Mouse (Mus musculus): ENCODE measurements around the gene Rad54l2. TPM values are rescaled to one million over a fixed set of nuclear protein-coding genes. Genes with fewer than 3 reads are reported as not detected.
A peak's percentile ranks its signal among the peaks of the same experiment; 100 is the strongest.

The Rad54l2 gene
- total RNA-seq, 1 experiment from 2014 or later: 21.5 TPM

- no peak for ATAC-seq (replicated peaks; ENCODE audit: low read depth, poor library complexity, severe bottlenecking)
Measured at GRCm38 (mm10) chr9:106681026-106681425, 108.0 kb downstream of the Rad54l2 start.

DNA sequence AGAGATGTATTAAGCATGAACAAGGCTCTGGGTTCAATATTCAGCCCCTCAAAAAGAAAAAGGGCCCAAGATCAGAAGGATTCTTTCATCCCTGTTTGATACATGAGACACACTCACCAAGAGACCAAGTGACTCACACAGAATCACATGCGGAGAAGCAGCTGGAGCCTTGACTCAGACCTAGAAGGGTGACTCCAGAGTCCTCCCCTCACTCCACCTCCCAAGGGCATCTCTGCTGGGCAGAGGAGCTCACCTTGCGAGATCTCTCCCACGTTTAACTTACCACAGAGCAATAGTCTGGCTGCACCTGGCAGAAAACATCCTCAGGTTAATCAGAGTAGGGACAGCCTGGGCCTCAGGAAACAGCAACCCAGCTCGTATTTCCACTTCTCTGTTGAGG lies 110.8 kb downstream of the Rad54l2 start:
- no peak for ATAC-seq (replicated peaks; ENCODE audit: low read depth, poor library complexity, severe bottlenecking)

DNA sequence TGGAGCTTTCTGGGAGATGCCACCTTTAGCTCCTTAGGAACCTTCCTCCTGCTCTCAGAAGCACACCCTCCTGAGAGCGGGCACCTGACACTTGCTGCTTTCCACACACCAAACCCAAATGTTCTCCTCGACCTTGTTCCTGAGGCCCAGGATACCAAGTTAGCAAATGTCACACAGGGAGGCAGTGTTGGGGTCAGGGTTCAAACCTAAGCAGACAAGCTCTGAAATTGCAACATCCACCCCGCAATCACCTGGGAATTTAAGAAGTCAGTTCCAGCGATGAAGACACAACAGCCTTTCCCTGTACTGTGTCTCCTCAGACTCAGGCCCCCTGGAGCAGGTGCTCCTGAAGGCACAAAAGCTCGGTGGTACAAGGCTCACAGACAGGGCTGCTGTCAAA lies 111.3 kb downstream of the Rad54l2 start:
- no peak for ATAC-seq (replicated peaks; ENCODE audit: low read depth, poor library complexity, severe bottlenecking)

DNA sequence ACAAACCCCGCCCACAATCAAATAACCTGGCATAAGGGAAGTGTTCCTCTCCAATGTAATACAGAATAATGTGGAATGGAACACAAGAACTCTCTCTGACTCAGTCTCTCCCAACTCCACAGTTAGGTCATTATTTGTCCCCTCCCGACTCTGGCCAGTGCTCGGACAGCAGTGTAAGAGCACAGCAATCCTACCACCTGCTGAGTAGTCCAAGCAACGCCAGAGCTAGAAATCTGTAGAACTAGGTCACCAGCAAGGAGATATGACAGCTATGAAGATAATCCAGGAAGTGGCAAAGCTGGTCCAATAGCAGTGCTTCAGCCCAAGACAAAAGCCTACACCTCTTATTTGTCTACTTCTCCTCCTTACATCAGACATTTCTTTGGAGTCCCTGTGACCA lies 112.4 kb downstream of the Rad54l2 start:
- no peak for ATAC-seq (replicated peaks; ENCODE audit: low read depth, poor library complexity, severe bottlenecking)

DNA sequence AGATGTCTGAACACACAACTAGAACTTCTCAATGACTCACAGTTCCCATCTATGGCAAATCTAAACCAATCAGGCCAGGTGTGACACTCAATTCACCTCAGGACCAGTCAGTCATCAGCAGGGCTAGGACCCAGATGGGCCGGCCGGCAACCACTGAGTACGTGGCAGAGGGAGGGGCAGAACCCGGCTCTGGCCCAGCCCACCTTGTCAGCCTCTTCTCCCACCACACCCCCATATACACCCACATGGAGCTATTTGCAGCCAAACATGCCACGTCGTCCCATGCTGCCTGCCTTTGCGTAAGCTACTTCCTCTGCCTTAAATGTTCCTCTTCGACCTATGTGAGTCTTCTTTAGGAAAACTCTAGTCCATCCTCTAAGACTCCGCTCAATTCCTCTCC lies 113.0 kb downstream of the Rad54l2 start:
- no peak for ATAC-seq (replicated peaks; ENCODE audit: low read depth, poor library complexity, severe bottlenecking)

- ATAC-seq (replicated peaks; ENCODE audit: low read depth, poor library complexity, severe bottlenecking): peak; percentile 93
Measured at GRCm38 (mm10) chr9:106675480-106675879, 113.5 kb downstream of the Rad54l2 start.

- no peak for ATAC-seq (replicated peaks; ENCODE audit: low read depth, poor library complexity, severe bottlenecking)
Measured at GRCm38 (mm10) chr9:106673860-106674259, 115.1 kb downstream of the Rad54l2 start.

DNA sequence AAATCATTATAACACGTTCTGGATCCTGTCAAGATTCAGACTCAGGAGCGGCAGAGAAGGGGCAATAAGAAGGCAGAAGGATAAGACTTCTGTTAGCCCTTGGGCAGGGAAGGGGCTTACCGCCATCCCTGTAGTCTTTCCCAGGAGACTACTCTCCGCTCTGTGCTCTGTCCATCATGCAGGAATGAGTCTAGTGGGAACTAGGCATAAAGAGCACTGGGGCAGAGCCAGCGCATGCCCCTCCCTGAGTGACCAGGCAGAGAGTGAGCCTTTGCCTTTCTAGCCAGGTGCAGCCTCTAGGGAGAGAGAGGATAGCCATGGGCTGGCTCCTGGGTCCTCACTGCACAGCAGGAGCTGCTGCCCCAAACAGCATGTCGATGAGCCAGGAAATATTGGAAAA lies 124.1 kb downstream of the Rad54l2 start:
- no peak for ATAC-seq (replicated peaks; ENCODE audit: low read depth, poor library complexity, severe bottlenecking)

- no peak for ATAC-seq (replicated peaks; ENCODE audit: low read depth, poor library complexity, severe bottlenecking)
Measured at GRCm38 (mm10) chr9:106664433-106664832, 124.6 kb downstream of the Rad54l2 start.

DNA sequence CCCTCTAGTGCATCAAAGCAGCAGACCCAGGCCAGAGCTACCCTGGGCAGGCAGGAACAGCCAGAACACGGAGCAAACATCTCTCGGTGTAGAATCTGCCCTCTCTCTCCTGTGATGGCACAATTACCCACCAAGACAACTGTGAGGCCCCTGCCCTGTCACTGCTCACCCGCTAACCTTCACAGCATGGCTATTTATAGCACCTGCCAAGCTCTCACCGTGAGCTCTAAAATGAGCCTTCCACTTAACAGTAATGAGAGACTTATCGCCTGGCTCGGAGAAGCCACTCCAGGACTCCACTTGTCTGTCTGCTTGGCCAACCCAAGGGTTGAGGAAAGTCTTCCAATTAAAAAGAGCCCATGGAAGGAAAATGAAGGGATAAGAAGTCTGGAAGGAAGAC lies 125.8 kb downstream of the Rad54l2 start:
- no peak for ATAC-seq (replicated peaks; ENCODE audit: low read depth, poor library complexity, severe bottlenecking)

GRCm38 (mm10) chr9:106659935-106660334 lies 129.1 kb downstream of the Rad54l2 start:
- ATAC-seq (replicated peaks; ENCODE audit: low read depth, poor library complexity, severe bottlenecking): no peak

DNA sequence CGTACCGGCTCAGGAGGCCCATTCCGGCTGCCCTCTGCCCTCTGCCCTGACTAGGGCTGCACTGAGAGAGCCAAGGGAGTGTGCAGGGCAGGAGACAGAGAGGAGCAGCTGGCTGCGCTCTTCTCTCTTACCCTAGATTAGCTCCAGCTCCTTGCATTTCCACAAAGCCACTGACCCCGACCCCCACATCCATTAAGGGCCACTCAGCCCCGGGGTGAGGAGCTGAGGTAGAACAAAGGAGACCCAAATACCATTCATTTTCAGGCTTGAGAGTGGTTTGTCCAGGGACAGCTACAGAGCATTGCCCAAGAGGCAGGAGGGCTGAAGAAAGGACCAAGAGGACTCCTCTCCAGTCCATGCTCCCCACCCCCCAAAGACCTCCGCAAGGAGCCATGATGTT lies 129.6 kb downstream of the Rad54l2 start:
- no peak for ATAC-seq (replicated peaks; ENCODE audit: low read depth, poor library complexity, severe bottlenecking)

DNA sequence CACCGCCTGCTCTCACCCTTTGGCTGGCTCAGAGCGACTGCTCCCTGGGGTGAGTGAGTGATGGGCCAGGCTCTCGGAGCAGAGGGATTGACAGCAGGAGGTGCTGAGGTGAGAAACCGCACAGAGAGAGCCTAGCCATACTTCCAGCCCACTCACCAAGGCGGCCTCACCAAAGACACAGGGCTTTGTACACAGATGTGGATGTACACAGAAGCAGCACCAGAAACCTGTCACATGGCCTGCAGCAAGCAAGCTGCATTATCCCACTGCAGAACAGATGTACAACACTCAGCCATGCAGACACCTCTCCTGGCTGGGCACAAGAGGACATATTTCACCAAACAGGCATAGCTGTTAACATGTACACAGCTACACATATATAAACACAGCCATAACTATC lies 131.4 kb downstream of the Rad54l2 start:
- ATAC-seq (replicated peaks; ENCODE audit: low read depth, poor library complexity, severe bottlenecking): no peak

DNA sequence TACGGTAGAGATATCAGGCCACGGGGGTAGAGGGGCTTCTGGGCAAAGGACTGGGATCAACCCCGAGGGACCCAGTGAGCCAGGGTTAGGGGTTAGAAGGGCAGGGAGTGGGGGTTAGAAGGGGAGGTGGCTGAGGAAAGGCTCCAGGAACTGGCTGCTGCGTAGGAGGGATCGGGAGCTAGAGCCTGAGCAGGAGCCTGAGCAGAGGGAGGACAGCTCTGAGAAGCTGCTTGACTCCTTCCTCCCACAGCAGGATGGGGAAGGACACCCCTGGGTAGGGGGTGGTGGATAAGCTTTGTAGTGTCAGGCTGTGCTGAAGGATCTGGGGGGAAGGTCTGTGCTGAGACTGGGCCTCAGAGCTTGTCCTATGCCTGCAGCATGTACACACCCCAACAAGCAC lies 132.2 kb downstream of the Rad54l2 start:
- ATAC-seq (replicated peaks; ENCODE audit: low read depth, poor library complexity, severe bottlenecking): no peak

DNA sequence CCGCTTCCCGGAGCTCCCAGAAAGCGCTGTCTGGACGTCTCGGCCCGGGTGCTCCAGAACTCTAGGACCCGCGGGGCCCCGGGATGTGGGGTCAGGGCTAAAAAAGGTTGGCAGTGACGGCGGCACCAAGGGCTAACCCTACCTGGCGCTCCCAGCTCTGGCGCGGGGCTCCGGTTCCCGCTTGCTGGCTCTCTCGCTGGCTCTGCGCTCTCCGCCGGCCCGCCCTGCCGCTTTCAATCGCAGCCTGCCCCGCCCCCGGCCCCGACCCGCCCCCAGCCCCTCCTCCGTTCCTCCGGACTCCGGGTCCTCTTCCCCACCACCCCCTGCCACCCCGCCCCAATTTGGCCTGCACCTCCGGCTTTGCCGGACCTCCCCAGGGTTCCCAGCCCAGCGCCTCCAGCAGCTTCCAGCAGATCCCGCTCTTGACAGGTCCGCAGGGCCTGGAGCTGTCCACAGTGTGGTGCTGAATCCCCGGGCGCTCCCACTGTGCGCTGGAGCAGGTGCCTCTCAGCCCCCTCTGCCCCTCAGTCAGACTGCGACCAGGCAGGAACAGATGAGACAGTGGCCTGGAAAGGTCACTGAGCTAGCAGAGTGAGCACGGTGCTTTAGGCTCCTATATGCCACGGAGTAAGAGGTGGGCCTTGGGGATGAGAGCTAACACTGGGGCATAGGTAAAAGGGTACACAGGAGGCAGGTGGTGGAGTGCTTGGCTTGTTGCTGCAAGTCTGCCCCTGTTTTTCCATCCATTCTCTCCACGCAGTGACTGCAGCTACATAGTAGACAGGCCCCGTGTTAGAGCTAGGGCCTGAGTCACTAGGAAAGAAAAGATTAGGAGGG lies 132.9 kb downstream of the Rad54l2 start, which contains the start of gene Grm2:
Gene Grm2, minus strand, starts transcription at position 199 of the 837 bp plus-strand sequence.
- ATAC-seq (replicated peaks; ENCODE audit: low read depth, poor library complexity, severe bottlenecking): peak; percentile 87

DNA sequence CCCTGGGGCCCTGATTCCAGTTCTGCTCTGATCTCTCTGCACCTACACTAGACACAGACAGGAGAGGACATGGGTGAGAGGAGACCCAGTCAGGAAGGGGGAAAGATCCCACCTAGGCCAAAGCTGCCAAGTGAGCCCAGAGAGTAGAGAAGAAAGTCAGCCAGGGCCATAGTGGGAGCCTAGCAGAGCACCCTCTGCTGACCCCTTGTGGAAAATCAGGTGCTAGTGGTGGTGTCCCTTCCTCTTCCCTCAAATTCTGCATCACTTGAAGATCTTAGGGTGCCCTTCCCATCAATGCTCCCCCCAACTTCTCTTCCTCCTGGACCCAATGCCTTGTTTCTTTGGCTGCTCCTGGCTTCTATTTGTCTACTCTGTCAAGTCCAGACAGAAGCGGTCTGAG lies 136.3 kb downstream of the Rad54l2 start:
- ATAC-seq (replicated peaks; ENCODE audit: low read depth, poor library complexity, severe bottlenecking): no peak

GRCm38 (mm10) chr9:106647226-106647625 lies 141.8 kb downstream of the Rad54l2 start:
- ATAC-seq (replicated peaks; ENCODE audit: low read depth, poor library complexity, severe bottlenecking): no peak

DNA sequence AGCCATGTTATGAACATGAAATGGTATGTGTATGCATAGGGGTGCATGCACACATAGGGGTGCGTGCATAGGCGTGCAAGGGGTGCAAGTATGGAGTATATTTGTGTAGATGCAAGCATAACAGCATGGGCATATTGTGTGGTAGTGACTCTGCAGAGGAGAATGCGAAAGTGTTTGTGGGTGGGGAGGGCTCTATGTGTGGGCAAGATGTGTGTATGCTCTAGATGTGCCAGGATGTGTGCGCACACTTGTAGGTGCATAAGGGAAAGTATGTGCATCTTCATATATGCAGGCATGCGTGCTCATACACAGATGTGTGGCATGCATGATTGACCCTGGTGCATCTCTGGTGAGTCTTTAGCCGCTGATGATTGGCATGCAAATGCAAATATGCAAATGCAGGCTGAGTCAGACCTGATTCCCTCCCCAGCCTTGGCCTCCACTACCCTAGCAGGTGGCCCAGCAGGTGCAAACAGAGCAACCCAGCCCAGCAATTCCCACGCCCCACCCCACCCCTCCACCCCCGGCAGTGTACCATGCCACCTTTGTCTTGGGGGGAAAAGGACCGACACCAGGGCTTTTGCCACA lies 143.2 kb downstream of the Rad54l2 start:
- ATAC-seq (replicated peaks; ENCODE audit: low read depth, poor library complexity, severe bottlenecking): no peak

DNA sequence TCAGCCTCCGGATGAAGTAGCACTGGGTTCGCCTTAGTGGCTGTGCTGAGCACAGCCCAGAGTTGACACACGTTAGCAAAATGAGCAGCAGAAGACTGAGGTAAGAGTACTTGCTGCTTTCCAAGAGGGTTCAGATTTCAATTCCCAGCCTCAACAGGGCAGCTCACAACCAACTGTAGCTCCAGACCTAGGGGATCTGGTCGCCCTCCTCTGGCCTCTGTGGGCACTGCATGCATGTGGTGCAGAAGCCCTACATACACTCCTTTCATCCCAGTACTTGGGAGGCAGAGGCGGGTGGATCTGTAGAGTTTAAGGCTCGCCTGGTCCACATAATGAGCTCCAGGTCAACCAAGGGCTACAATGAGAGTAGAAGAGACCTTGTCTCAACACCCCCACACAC lies 145.2 kb downstream of the Rad54l2 start:
- 0 out of 2 replicates have a peak, but pooled peaks have one; percentile 48 for ATAC-seq (replicated peaks; ENCODE audit: low read depth, poor library complexity, severe bottlenecking)

DNA sequence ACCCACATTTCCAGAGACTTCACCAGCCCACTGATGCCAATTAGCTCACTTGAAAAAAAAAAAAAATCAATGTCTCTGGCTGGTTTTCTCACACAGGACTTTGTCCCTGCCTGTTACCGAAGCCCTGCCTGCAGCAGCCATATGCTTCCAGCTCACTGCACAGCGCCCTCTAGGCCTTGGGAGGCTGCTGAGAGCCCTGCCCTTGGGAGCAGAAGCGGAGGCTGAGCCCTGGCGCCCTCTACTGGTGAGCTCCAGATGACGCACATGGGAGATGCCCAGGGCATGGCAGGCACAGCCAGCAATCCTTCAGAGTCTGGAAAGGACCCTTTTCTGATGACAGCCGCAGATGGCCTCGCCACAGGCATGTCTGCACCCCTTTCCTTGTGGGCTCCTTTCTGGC lies 145.9 kb downstream of the Rad54l2 start:
- peak; percentile 98 for ATAC-seq (replicated peaks; ENCODE audit: low read depth, poor library complexity, severe bottlenecking)

DNA sequence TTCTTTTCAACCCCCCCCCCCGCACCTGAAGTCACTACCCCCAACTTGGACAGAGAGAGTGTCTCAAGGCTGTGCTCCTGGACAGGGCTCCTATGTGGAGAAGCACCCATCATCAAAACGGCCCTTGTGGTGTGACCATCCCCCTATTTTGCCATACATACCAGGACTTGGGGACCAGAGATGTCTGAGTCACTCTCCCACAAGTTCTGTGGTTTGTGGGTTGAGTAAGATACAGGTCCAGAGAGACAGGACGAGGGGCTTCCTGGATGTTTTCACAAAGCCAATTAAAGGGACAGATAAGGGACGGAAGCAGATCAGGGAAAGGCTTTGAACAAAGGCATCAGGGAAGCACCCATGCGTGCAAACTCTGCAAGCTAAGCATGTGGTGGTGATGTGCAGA lies 147.6 kb downstream of the Rad54l2 start:
- ATAC-seq (replicated peaks; ENCODE audit: low read depth, poor library complexity, severe bottlenecking): no peak

- ATAC-seq (replicated peaks; ENCODE audit: low read depth, poor library complexity, severe bottlenecking): no peak
Measured at GRCm38 (mm10) chr9:106638154-106638553, 150.8 kb downstream of the Rad54l2 start.
